Mouse (Mus musculus): ENCODE data around the gene Hilpda. TPM values are rescaled to one million over a fixed set of nuclear protein-coding genes. Genes with fewer than 3 reads are reported as not detected.

The Hilpda gene
- total and polyA plus RNA-seq, 2 experiments, result 2.5 to 5.8 TPM

DNA sequence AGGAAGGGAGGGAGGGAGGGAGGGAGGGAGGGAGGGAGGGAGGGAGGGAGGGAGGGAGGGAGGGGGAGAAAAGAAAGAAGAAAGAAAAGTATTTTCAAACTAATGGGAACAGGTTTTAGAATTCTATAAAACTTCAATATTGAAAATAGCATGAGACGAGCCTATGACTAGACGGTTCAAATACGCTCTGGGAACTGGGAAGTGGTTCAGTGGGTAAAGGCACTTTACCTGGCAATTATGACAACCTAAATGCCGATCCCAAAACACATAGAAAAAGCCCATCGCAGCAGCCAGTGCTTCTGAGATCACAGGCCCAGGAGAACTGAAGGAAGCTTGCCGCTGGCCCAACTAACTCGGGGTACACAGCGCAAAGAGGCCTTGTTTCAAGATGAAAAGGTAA, 7.0 kb downstream of the Hilpda start, which contains the start of gene Fam71f2:
Fam71f2 (plus strand) TSS at position 301 of the 400 bp plus-strand sequence.
- Histone ChIP-seq H3K79me2 (ENCODE audit: control insufficient read depth, insufficient read depth, low read length) (no peaks in the 10 kb centered on the region; the same call in 1 of the 2 replicates), H3K27ac (replicated peaks; ENCODE audit: insufficient read depth, low read depth, low read length) (no peak within 1 kb of the TSS), H3K4me1 (ENCODE audit: control insufficient read depth, insufficient read depth, low read length) (peaks cover 3% of the 10 kb centered on the region; the same call in 1 of the 2 replicates), H3K9ac (ENCODE audit: low read depth, low read length) (no peak within 1 kb of the TSS; the same call in 1 of the 2 replicates), H3K36me3 (ENCODE audit: control insufficient read depth, insufficient read depth, low read length) (no peaks in the 10 kb centered on the region), H3K4me3 (ENCODE audit: insufficient read depth, low read depth, low read length) (no peak within 1 kb of the TSS), H3K27me3 (ENCODE audit: control insufficient read depth, insufficient read depth, low read length) (no peaks in the 10 kb centered on the region)
- no peak for DNase-seq (ENCODE audit: extremely low read depth, low read depth, low spot score)
- TF ChIP-seq POLR2A (IDR thresholded peaks at IDR 0.05; ENCODE audit: extremely low read depth, insufficient read depth, low read length) (no peak), CTCF (IDR thresholded peaks at IDR 0.05; ENCODE audit: low read depth, low read length) (no peak)
- 89% methylated on average over 8 of the region's 8 CpGs for WGBS

DNA sequence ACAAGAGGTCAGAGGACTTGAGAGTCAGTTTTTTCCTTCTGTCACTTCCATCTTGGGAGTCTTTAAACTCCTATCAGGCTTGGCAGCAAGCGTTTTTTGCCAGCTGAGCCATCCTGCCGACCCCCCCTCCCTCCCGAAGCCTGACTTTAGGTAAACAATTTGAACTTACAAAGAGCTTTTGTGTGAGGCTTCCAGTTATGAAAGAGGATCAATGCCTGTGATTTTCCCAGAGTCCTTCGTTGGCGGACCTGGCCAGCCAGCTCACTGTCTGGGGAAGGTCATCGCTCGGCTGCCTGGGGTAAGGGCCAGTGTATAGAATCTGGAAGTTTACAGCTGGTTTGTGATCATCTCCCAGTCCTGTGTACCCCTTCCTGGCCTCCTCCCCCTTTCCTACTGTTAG, 8.4 kb downstream of the Hilpda start:
- Histone ChIP-seq H3K4me1 (ENCODE audit: control insufficient read depth, insufficient read depth, low read length) (peaks cover 3% of the 10 kb centered on the region; the same call in 1 of the 2 replicates), H3K79me2 (ENCODE audit: control insufficient read depth, insufficient read depth, low read length) (no peaks in the 10 kb centered on the region), H3K9ac (ENCODE audit: low read depth, low read length) (no peak overlapping the region), H3K27me3 (ENCODE audit: control insufficient read depth, insufficient read depth, low read length) (no peaks in the 10 kb centered on the region), H3K27ac (replicated peaks; ENCODE audit: insufficient read depth, low read depth, low read length) (no peak overlapping the region), H3K4me3 (ENCODE audit: insufficient read depth, low read depth, low read length) (no peak overlapping the region), H3K36me3 (ENCODE audit: control insufficient read depth, insufficient read depth, low read length) (no peaks in the 10 kb centered on the region)
- TF ChIP-seq POLR2A (IDR thresholded peaks at IDR 0.05; ENCODE audit: extremely low read depth, insufficient read depth, low read length) (no peak), CTCF (IDR thresholded peaks at IDR 0.05; ENCODE audit: low read depth, low read length) (no peak)
- 67% methylated on average over 7 of the region's 7 CpGs for WGBS
- DNase-seq (ENCODE audit: extremely low read depth, low read depth, low spot score), result no peak

- 88% methylated on average over 7 of the region's 7 CpGs for WGBS
- no peak overlapping the region for H3K4me3 ChIP-seq (ENCODE audit: insufficient read depth, low read depth, low read length)
- no peak overlapping the region for H3K9ac ChIP-seq (ENCODE audit: low read depth, low read length)
- H3K79me2 ChIP-seq (ENCODE audit: control insufficient read depth, insufficient read depth, low read length), result no peaks in the 10 kb centered on the region
- H3K36me3 ChIP-seq (ENCODE audit: control insufficient read depth, insufficient read depth, low read length), result no peaks in the 10 kb centered on the region
- no peaks in the 10 kb centered on the region for H3K27me3 ChIP-seq (ENCODE audit: control insufficient read depth, insufficient read depth, low read length)
- H3K4me1 ChIP-seq (ENCODE audit: control insufficient read depth, insufficient read depth, low read length), result no peaks in the 10 kb centered on the region
- no peak overlapping the region for H3K27ac ChIP-seq (replicated peaks; ENCODE audit: insufficient read depth, low read depth, low read length)
- no peak for DNase-seq (ENCODE audit: extremely low read depth, low read depth, low spot score)
- no peak for TF ChIP-seq POLR2A (IDR thresholded peaks at IDR 0.05; ENCODE audit: extremely low read depth, insufficient read depth, low read length)
- TF ChIP-seq CTCF (IDR thresholded peaks at IDR 0.05; ENCODE audit: low read depth, low read length), result no peak
These were observed 14.6 kb downstream of the Hilpda start for GRCm38 (mm10) chr6:29286870-29287269.

DNA sequence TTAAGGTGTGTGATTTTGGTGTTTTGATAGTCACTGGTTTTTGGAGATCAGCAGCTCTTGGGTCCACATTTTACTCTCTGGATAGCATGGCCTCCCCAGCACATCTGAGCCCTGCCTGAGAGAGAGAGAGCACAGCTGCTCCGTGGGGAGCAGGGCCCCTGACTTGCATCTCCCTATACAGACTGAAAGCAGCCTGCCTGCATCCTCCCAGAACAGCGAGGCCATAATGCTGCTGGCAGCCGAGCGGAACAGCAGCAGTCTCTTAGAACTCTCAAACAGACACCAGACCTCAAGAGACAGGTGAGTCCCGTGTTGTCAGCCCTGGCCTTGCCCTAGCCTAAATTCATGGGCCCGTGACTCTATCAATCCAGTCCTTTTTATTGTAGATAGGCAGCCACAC, 15.2 kb downstream of the Hilpda start:
- H3K9ac ChIP-seq (ENCODE audit: low read depth, low read length), result no peak overlapping the region
- no peak for DNase-seq (ENCODE audit: extremely low read depth, low read depth, low spot score)
- H3K4me1 ChIP-seq (ENCODE audit: control insufficient read depth, insufficient read depth, low read length), result no peaks in the 10 kb centered on the region
- no peaks in the 10 kb centered on the region for H3K36me3 ChIP-seq (ENCODE audit: control insufficient read depth, insufficient read depth, low read length)
- 78% methylated on average over 6 of the region's 6 CpGs for WGBS
- no peaks in the 10 kb centered on the region for H3K27me3 ChIP-seq (ENCODE audit: control insufficient read depth, insufficient read depth, low read length)
- no peak overlapping the region for H3K27ac ChIP-seq (replicated peaks; ENCODE audit: insufficient read depth, low read depth, low read length)
- no peak overlapping the region for H3K4me3 ChIP-seq (ENCODE audit: insufficient read depth, low read depth, low read length)
- TF ChIP-seq CTCF (IDR thresholded peaks at IDR 0.05; ENCODE audit: low read depth, low read length), result no peak
- no peak for TF ChIP-seq POLR2A (IDR thresholded peaks at IDR 0.05; ENCODE audit: extremely low read depth, insufficient read depth, low read length)
- no peaks in the 10 kb centered on the region for H3K79me2 ChIP-seq (ENCODE audit: control insufficient read depth, insufficient read depth, low read length)

GRCm38 (mm10) chr6:29287944-29288343, 15.7 kb downstream of the Hilpda start:
- Histone ChIP-seq H3K27ac (replicated peaks; ENCODE audit: insufficient read depth, low read depth, low read length) (no peak overlapping the region), H3K27me3 (ENCODE audit: control insufficient read depth, insufficient read depth, low read length) (no peaks in the 10 kb centered on the region), H3K9ac (ENCODE audit: low read depth, low read length) (no peak overlapping the region), H3K4me1 (ENCODE audit: control insufficient read depth, insufficient read depth, low read length) (no peaks in the 10 kb centered on the region), H3K36me3 (ENCODE audit: control insufficient read depth, insufficient read depth, low read length) (no peaks in the 10 kb centered on the region), H3K79me2 (ENCODE audit: control insufficient read depth, insufficient read depth, low read length) (no peaks in the 10 kb centered on the region), H3K4me3 (ENCODE audit: insufficient read depth, low read depth, low read length) (no peak overlapping the region)
- TF ChIP-seq CTCF (IDR thresholded peaks at IDR 0.05; ENCODE audit: low read depth, low read length), result no peak
- TF ChIP-seq POLR2A (IDR thresholded peaks at IDR 0.05; ENCODE audit: extremely low read depth, insufficient read depth, low read length), result no peak
- DNase-seq (ENCODE audit: extremely low read depth, low read depth, low spot score), result no peak
- 78% methylated on average over 5 of the region's 5 CpGs for WGBS

DNA sequence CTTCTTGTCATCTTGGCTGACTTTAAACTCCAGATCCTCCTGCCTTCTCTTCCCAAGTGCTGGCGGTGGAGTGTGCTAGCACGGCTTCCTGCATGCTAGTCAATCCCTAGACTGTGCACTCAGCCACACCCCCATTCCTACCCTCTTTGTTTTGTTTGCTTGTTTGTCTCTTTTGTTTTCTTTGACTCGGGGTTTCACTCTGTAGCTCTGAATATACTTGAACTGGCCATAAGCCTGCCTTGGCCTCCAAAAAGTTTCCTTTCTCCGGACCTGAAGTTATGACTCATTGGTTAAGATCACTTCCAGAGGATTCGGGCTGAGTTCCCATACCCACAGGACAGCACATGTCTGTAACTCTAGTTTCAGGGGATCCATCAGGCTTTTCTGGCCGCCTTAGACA, 16.4 kb downstream of the Hilpda start:
- H3K36me3 ChIP-seq (ENCODE audit: control insufficient read depth, insufficient read depth, low read length), result no peaks in the 10 kb centered on the region
- H3K27me3 ChIP-seq (ENCODE audit: control insufficient read depth, insufficient read depth, low read length), result no peaks in the 10 kb centered on the region
- H3K79me2 ChIP-seq (ENCODE audit: control insufficient read depth, insufficient read depth, low read length), result no peaks in the 10 kb centered on the region
- no peaks in the 10 kb centered on the region for H3K4me1 ChIP-seq (ENCODE audit: control insufficient read depth, insufficient read depth, low read length)
- WGBS, result 69% methylated on average over 6 of the region's 6 CpGs
- TF ChIP-seq CTCF (IDR thresholded peaks at IDR 0.05; ENCODE audit: low read depth, low read length), result no peak
- TF ChIP-seq POLR2A (IDR thresholded peaks at IDR 0.05; ENCODE audit: extremely low read depth, insufficient read depth, low read length), result no peak
- H3K9ac ChIP-seq (ENCODE audit: low read depth, low read length), result no peak overlapping the region
- no peak overlapping the region for H3K4me3 ChIP-seq (ENCODE audit: insufficient read depth, low read depth, low read length)
- H3K27ac ChIP-seq (replicated peaks; ENCODE audit: insufficient read depth, low read depth, low read length), result no peak overlapping the region
- no peak for DNase-seq (ENCODE audit: extremely low read depth, low read depth, low spot score)
